Mouse (Mus musculus) cerebellum, adult 2 months (tissue): ENCODE measurements around the gene Isoc2a.

Experiments
- CTCF ChIP-seq: fragments of 200-500 bp; IDR thresholded peaks from 2 replicates; pipeline ENCODE4 v1.5.1; 2011; ENCODE audit warnings: low read depth, mild to moderate bottlenecking, control low read depth, low read length, moderate library complexity, borderline replicate concordance; ENCODE audit not compliant: insufficient read depth
- POLR2A ChIP-seq: fragments of 200-500 bp; IDR thresholded peaks from 2 replicates; pipeline ENCODE4 v1.6.1; 2011; ENCODE audit warnings: low read length, control low read depth, borderline replicate concordance; ENCODE audit not compliant: insufficient read depth

GRCm38 (mm10) chr7:4830476-4830875 is 46.5 kb upstream of the Isoc2a start:
- no peak for TF ChIP-seq CTCF
- TF ChIP-seq POLR2A = no peak
